Mouse (Mus musculus) R1 (cell line): Measurements from ENCODE around the gene Itga2b.

ENCODE experiments used
- DNase-seq: peaks from one replicate; pipeline ENCODE4 v3.0.0-alpha.2; 2018; ENCODE audit warnings: low read depth, low spot score

The Itga2b gene

GRCm38 (mm10) chr11:102436471-102436790, 33.5 kb downstream of the Itga2b start:
- DNase-seq, result peak; percentile 28

- DNase-seq, result no peak
Observed at GRCm38 (mm10) chr11:102435754-102436470, 34.0 kb downstream of the Itga2b start.

- DNase-seq, result no peak
Observed at GRCm38 (mm10) chr11:102434816-102435705, 34.9 kb downstream of the Itga2b start.

GRCm38 (mm10) chr11:102434406-102434805, 35.5 kb downstream of the Itga2b start:
- peak; percentile 89 for DNase-seq

GRCm38 (mm10) chr11:102433866-102434265, 36.1 kb downstream of the Itga2b start:
- DNase-seq, result no peak

- no peak for DNase-seq
Observed at GRCm38 (mm10) chr11:102432896-102433295, 37.0 kb downstream of the Itga2b start.

GRCm38 (mm10) chr11:102432115-102432843, 37.6 kb downstream of the Itga2b start:
- no peak for DNase-seq

GRCm38 (mm10) chr11:102431728-102432114, 38.2 kb downstream of the Itga2b start:
- no peak for DNase-seq

GRCm38 (mm10) chr11:102431018-102431645, 38.8 kb downstream of the Itga2b start:
- peak; percentile 94 for DNase-seq

- peak; percentile 99 for DNase-seq
Observed at GRCm38 (mm10) chr11:102430121-102431017, 39.6 kb downstream of the Itga2b start, which contains the start of gene Grn. TSS of gene Grn (plus strand) at chr11:102430315.

- no peak for DNase-seq
Observed at GRCm38 (mm10) chr11:102429551-102429950, 40.4 kb downstream of the Itga2b start.

GRCm38 (mm10) chr11:102428981-102429540, 40.9 kb downstream of the Itga2b start:
- no peak for DNase-seq

- DNase-seq, result no peak
Observed at GRCm38 (mm10) chr11:102425555-102426316, 44.2 kb downstream of the Itga2b start.

GRCm38 (mm10) chr11:102424666-102425065, 45.3 kb downstream of the Itga2b start:
- no peak for DNase-seq

- DNase-seq, result no peak
Observed at GRCm38 (mm10) chr11:102421559-102421958, 48.4 kb downstream of the Itga2b start.

GRCm38 (mm10) chr11:102418887-102419286, 51.0 kb downstream of the Itga2b start:
- no peak for DNase-seq

GRCm38 (mm10) chr11:102417160-102417559, 52.8 kb downstream of the Itga2b start:
- DNase-seq, result no peak

GRCm38 (mm10) chr11:102415034-102415802, 54.7 kb downstream of the Itga2b start:
- no peak for DNase-seq

- no peak for DNase-seq
Observed at GRCm38 (mm10) chr11:102413059-102413458, 56.9 kb downstream of the Itga2b start.
